Mouse (Mus musculus): Measurements from ENCODE around the gene Akap13.

DNA sequence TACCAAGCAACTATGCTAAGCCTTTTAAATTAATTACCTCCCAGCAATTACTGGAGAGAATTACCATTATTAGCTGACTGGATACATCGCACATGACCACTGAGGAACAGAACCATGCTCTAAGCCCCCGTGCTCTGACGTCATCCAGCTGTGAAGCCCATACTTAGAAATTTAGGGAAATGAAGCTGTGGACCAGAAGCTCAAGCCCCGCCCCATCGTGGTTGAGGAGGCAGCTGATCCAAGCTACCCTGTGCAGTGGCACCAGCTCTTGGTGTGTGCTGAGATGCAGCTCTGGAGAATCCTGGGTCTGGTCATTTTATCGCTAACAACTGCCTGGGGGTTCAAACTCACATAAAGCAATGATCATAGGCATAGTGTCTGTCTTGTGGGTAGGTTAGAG lies 41.4 kb upstream of the Akap13 start:
- TF ChIP-seq CTCF (IDR thresholded peaks at IDR 0.05; ENCODE audit: low read depth) (no peak), EP300 (IDR thresholded peaks at IDR 0.05; ENCODE audit: low read depth) (no peak)

All from heart, postnatal 0 days (tissue).